Mouse (Mus musculus) embryonic facial prominence, embryonic 13.5 days (tissue): ENCODE results near the gene Loxl1. TPM values are rescaled to one million over a fixed set of nuclear protein-coding genes. Genes with fewer than 3 reads are reported as not detected.

Experiments used
- ATAC-seq: fragments of 200-750 bp; cut with Nextera tagmentation; 2 replicates; pipeline ENCODE4 v1.8.0; 2017; ENCODE audit warnings: low read depth; ENCODE audit not compliant: insufficient number of reproducible peaks, insufficient read depth, low FRiP score, low TSS enrichment
- H3K27ac ChIP-seq: fragments of 300-500 bp; sonication (generic); 2 replicates; pipeline ENCODE4 v1.5.1; 2015; ENCODE audit warnings: moderate library complexity, mild to moderate bottlenecking, inconsistent platforms
- H3K27me3 ChIP-seq: fragments of 300-500 bp; sonication (generic); 2 replicates; pipeline ENCODE4 v1.6.1; 2015; ENCODE audit warnings: mild to moderate bottlenecking, inconsistent platforms
- H3K36me3 ChIP-seq: fragments of 300-500 bp; sonication (generic); 2 replicates; pipeline ENCODE4 v1.6.1; 2015; ENCODE audit warnings: mild to moderate bottlenecking, inconsistent platforms
- H3K4me1 ChIP-seq: fragments of 300-500 bp; sonication (generic); 2 replicates; pipeline ENCODE4 v1.6.1; 2015; ENCODE audit warnings: inconsistent platforms
- H3K4me2 ChIP-seq: fragments of 300-500 bp; sonication (generic); 2 replicates; pipeline ENCODE4 v1.6.1; 2015; ENCODE audit warnings: moderate library complexity, mild to moderate bottlenecking, inconsistent platforms
- H3K4me3 ChIP-seq: fragments of 300-500 bp; sonication (generic); 2 replicates; pipeline ENCODE4 v1.5.1; 2015; ENCODE audit warnings: mild to moderate bottlenecking, inconsistent platforms
- H3K9ac ChIP-seq: fragments of 300-500 bp; sonication (generic); 2 replicates; pipeline ENCODE4 v1.6.1; 2015; ENCODE audit warnings: mild to moderate bottlenecking, inconsistent platforms
- H3K9me3 ChIP-seq: fragments of 300-500 bp; sonication (generic); 2 replicates; pipeline ENCODE4 v1.6.1; 2016; ENCODE audit warnings: inconsistent platforms
- WGBS: fragments of 180-500 bp; shearing (Covaris S2); methylation state at CpG from one replicate; pipeline ENCODE4 v1.1.7; 2015; ENCODE audit warnings: mixed read lengths; 5-methylcytosine and 5-hydroxymethylcytosine counted together
- polyA plus RNA-seq: library from polyadenylated mRNA; unstranded; fragments of >200 nt; fragmentation: Nextera tagmentation; extraction: Ambion mirVana; gene quantifications from 2 replicates; pipeline ENCODE4 v1.2.1, GENCODE M21; 2015

Loxl1 gene
- polyA plus RNA-seq, 1 experiment from 2014 or later = 30.9 TPM

DNA sequence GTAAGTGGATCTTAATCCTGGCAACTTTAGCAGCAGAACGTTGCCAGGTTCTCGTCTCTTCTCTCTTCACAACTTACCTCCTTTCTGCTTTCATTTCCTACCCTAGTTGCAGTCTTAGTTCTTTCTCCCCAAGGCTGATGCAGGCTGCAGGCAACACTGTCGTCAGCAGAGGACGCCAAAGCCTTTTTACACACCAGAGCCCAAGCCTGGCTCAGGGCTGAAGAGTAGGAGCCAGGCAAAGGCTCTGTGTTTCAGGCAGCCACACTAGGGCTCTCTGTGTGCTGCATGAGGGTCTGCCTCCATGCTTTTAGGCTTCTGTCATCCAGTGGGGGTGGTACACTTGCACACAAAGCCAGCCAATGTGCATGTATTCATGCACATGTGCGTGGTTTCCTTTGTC, 17.3 kb upstream of the Loxl1 start:
- H3K36me3 ChIP-seq = no peaks in the 10 kb centered on the region

DNA sequence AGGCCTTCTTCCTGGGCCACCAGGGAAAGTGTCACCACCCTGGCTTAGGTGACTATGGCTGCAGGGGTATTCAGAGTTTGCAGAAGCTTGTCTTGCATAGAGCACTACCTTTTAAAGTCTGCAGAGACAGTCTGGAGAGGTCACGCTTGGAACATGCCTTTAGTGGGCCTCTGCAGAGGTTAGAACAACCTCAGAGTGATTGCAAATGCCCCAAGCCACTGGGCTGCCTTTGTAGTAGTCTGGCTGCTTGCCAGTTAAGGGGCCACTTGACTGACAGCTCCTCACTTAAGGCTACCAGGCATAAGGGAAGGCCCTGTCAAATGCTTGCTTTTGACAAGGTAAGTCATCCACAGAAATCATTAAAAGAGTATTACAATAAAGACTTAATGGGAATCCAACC, 14.4 kb upstream of the Loxl1 start:
- Histone ChIP-seq H3K36me3 (no peaks in the 10 kb centered on the region), H3K4me2 (no peak overlapping the region), H3K27me3 (no peaks in the 10 kb centered on the region; the same call in 1 of the 2 replicates), H3K9me3 (no peaks in the 10 kb centered on the region), H3K4me1 (peaks cover 16% of the 10 kb centered on the region), H3K27ac (no peak overlapping the region), H3K9ac (no peak overlapping the region), H3K4me3 (no peak overlapping the region)
- no peak for ATAC-seq
- 43% methylated on average over 1 of the region's 1 CpGs for WGBS

More for the DNA sequence above, 17.3 kb upstream of the Loxl1 start:
- Histone ChIP-seq H3K4me2 (no peak overlapping the region), H3K9ac (no peak overlapping the region; the same call in 1 of the 2 replicates), H3K9me3 (no peaks in the 10 kb centered on the region), H3K4me3 (no peak overlapping the region), H3K27ac (no peak overlapping the region), H3K27me3 (no peaks in the 10 kb centered on the region; the same call in 1 of the 2 replicates), H3K4me1 (peaks cover 16% of the 10 kb centered on the region)
- ATAC-seq = no peak
- 24% methylated on average over 5 of the region's 5 CpGs for WGBS

DNA sequence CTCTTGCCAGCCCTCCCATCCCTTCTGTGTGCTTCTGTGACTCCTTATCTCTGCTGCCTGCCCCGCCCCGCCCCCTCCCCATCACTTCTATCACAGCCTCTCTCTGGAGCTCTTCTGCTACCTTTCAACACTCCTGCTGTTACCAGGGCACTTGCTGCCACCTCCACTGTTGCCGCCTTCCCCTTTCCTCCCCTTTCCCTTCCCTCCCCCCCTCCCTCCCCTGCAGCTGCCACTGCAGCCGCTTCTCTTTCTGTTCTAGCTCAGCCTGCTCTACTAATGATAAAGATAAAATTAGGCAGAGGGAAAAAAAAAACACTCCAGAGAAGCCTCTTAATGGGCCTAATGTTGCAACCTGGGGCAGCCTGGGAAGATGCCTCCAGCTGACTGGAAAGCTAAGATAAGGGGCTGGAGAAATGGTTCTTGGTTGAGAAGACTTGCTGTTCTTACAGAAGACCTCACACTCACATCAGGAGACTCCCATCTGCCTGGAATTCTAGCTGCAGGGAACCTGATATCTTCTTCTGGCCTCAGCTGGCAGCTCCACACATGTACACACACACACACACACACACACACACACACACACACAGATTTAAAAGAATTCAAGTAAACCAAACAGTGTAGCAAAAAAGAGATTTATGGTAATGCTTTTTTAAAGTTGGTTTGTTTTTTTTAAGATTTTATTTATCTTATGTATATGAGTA, 13.6 kb upstream of the Loxl1 start:
- ATAC-seq = no peak
- H3K9me3 ChIP-seq = no peaks in the 10 kb centered on the region
- peak overlapping the region; percentile 33; the same call in 1 of the 2 replicates for H3K27ac ChIP-seq
- H3K9ac ChIP-seq = no peak overlapping the region
- peaks cover 16% of the 10 kb centered on the region for H3K4me1 ChIP-seq
- H3K27me3 ChIP-seq = no peaks in the 10 kb centered on the region; the same call in 1 of the 2 replicates
- no peak overlapping the region for H3K4me3 ChIP-seq
- no peak overlapping the region for H3K4me2 ChIP-seq
- H3K36me3 ChIP-seq = no peaks in the 10 kb centered on the region
- WGBS = 18% methylated on average over 4 of the region's 4 CpGs

DNA sequence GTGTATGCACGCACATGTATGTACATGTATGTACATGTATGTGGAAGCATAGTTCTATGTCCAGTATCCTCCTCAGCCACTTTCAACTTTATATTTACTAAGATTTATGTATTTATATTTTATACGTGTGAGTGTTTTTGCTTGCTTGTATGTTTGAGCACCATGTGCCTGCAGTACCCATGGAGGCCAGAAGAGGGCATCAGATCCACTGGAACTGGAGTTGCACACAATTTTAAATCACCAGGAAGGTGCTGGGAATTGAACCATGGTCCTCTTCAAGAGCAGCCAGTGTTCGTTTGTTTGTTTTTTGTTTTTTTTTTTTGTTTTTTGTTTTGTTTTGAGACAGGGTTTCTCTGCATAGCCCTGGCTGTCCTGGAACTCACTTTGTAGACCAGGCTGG, 8.7 kb upstream of the Loxl1 start:
- Histone ChIP-seq H3K9ac (no peak overlapping the region), H3K27ac (no peak overlapping the region), H3K36me3 (no peaks in the 10 kb centered on the region), H3K27me3 (no peaks in the 10 kb centered on the region), H3K4me3 (no peak overlapping the region), H3K4me1 (peaks cover 19% of the 10 kb centered on the region), H3K4me2 (no peak overlapping the region), H3K9me3 (no peaks in the 10 kb centered on the region)
- 91% methylated on average over 3 of the region's 3 CpGs for WGBS
- no peak for ATAC-seq

DNA sequence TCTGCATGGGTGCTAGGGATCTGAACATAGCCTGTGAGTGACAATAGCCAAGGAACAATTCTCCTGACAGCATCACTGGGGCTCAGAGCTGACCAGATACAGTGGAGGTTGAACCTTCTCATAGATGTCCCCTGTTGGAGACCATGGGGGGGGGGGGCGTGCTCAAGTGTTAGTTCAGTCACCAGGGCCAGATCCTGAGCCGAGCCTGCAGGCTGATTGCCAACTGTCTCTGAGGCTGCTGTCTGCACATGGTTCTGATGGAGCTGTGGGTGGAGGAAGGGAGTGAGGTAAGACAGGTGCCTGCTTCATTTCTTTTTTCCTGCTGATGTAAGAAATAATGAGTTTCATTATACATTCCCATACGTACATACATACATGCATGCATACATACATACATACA, 5.3 kb upstream of the Loxl1 start:
- H3K4me2 ChIP-seq = no peak overlapping the region
- no peaks in the 10 kb centered on the region for H3K36me3 ChIP-seq
- no peak overlapping the region for H3K4me3 ChIP-seq
- no peak overlapping the region for H3K27ac ChIP-seq
- no peaks in the 10 kb centered on the region for H3K9me3 ChIP-seq
- no peaks in the 10 kb centered on the region for H3K27me3 ChIP-seq
- H3K9ac ChIP-seq = no peak overlapping the region
- peaks cover 45% of the 10 kb centered on the region for H3K4me1 ChIP-seq
- ATAC-seq = no peak
- WGBS = 71% methylated on average over 3 of the region's 3 CpGs

DNA sequence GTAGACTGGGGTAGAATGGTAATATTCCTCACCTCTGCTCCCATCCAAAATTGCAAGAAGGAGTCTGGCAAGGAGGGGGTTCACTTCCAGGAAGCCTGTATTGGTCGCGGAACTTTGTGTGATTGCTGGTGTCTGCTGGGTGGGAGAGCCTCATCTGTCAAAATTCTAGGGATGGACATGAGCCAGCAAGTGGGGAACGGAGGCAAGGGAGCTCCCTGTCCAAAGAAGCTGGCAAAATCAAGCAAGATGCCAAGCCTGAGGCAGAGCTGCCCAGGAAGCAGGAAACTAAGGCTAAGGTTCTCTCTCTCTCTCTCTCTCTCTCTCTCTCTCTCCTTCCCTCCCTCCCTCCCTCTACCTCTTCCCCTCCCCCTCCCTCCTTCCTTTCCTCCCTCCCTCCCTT, 4.4 kb upstream of the Loxl1 start:
- Histone ChIP-seq H3K9me3 (no peaks in the 10 kb centered on the region), H3K4me1 (peaks cover 54% of the 10 kb centered on the region), H3K27ac (no peak overlapping the region), H3K27me3 (peaks cover 5% of the 10 kb centered on the region; the same call in 1 of the 2 replicates), H3K4me3 (no peak overlapping the region), H3K36me3 (no peaks in the 10 kb centered on the region), H3K9ac (no peak overlapping the region), H3K4me2 (no peak overlapping the region)
- ATAC-seq = no peak
- WGBS = 48% methylated on average over 3 of the region's 3 CpGs

DNA sequence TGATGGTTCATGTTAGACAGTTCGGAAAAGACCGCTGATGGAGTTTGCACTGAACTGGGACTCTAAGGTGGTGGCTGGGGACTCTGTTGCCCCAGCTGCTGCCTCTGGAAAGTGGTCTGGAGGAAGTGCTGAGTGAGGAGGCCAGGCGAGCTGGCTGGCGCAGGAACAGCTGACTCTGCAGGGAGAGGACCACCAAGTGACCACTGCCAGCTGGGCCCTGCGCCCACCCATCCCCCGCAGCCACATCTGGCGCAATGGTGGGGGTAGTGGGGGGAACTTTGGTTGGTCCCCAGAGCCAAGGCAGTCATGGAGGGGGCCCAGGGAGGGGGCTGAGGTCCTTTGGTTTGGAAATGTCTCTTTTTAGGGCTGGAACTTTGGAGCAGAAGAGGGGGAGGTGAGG, 3.8 kb upstream of the Loxl1 start:
- WGBS = 62% methylated on average over 7 of the region's 7 CpGs
- peaks cover 11% of the 10 kb centered on the region for H3K27me3 ChIP-seq
- no peak overlapping the region for H3K4me3 ChIP-seq
- no peak overlapping the region for H3K4me2 ChIP-seq
- no peak for ATAC-seq
- peak overlapping the region; percentile 95; the same call in 1 of the 2 replicates for H3K27ac ChIP-seq
- H3K4me1 ChIP-seq = peaks cover 59% of the 10 kb centered on the region
- H3K36me3 ChIP-seq = no peaks in the 10 kb centered on the region
- no peaks in the 10 kb centered on the region for H3K9me3 ChIP-seq
- no peak overlapping the region for H3K9ac ChIP-seq

DNA sequence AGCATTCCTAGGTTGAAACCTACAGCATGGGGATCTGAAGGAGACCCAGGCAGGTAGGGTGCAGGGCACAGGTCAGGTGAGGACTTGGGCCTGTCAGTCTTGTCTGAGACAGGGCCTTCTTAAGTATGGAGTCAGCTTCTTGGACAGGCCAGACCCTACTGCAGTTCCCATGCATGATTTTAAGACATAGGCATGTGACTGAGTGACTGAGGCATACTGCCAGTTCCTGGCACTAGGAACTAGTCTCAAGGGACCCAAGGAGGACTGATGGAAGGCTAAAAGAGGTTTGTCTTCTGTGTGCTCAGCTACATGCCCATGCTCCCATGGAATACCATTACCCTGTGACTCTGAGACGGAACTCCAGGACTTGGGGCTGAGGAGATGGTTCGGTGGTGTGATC, 2.9 kb upstream of the Loxl1 start:
- Histone ChIP-seq H3K9me3 (no peaks in the 10 kb centered on the region), H3K9ac (no peak overlapping the region; the same call in 1 of the 2 replicates), H3K27ac (peak overlapping the region; percentile 95), H3K36me3 (no peaks in the 10 kb centered on the region), H3K4me3 (no peak overlapping the region), H3K4me1 (peaks cover 66% of the 10 kb centered on the region), H3K4me2 (no peak overlapping the region), H3K27me3 (peaks cover 19% of the 10 kb centered on the region)
- no peak for ATAC-seq
- WGBS = 82% methylated on average over 2 of the region's 2 CpGs

DNA sequence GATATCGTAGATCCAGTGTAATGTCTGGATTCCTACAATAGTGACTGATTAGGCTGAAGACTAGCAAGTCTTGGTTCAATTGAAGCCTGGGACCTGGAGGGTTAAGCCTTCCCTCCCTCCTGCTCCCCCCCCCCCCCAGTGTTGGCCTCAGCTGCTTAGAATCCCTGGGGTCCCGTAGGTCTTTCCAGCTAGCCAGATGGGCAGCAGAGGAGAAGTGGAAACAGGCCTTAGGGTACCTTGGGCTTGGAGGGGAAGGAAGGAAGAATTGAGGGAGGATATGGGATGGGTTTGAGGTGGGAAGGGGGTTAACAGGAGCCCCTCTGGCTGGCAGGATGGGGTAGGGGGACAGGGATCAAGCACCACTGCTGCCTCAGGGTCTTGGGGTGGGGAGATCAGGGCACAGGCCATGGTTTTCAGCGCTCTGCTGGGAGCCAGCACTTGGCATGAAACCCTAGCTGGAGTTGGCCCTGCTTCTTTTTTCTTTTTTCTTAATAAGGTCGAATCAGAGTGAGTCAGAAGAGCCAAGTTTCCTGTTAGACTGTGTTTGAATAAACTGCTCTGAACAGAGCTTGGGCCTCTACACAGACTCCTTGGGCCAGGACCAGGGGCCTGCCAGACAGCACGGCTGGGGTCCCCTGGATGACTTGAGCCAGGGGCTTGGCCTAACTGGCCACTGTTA, 1.8 kb upstream of the Loxl1 start:
- Histone ChIP-seq H3K4me3 (no peak overlapping the region), H3K9me3 (no peaks in the 10 kb centered on the region), H3K36me3 (no peaks in the 10 kb centered on the region), H3K4me1 (peaks cover 72% of the 10 kb centered on the region), H3K9ac (peak overlapping the region; percentile 51), H3K27me3 (peaks cover 19% of the 10 kb centered on the region), H3K4me2 (peak overlapping the region; percentile 27; the same call in 1 of the 2 replicates), H3K27ac (peak overlapping the region; percentile 95)
- WGBS = 25% methylated on average over 5 of the region's 5 CpGs
- peak; percentile 33 for ATAC-seq

DNA sequence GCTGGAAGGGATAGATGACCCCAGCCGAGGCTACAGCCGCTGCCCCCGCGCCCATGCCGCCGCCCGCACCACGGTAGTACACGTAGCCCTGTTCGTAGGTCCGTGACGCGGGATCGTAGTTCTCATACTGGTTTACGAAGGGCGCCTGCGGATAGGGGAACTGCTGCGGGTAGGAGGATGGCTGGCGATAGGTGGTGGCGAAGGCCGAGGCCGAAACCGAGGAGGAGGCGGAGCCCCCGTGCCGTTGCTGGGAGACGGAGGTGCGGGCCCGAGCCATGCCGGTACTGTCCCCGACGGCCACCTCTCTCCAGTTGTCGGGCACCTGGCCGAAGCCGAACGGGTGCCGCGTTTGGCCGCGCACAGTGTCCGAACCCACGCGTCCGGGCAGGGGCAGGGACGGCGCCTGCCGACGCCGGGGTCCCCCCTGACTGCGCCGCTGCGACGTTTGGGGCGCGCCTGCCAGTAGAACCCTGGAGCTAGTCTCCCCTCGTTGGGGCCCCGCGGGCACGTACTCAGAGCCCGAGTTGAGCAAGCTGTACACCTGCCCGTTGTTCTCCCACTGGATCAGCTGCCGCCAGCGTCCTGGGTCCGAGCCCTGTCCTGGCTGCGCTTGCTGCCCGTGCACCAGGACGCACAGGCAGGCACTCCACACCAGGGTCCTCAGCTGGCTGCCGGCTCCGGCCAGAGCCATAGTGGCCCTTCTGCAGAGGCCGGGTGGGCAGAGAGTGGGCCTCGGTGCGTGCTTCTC, 616 bp downstream of the Loxl1 start:
- Histone ChIP-seq H3K4me1 (peaks cover 89% of the 10 kb centered on the region), H3K27me3 (peaks cover 19% of the 10 kb centered on the region), H3K9ac (peak overlapping the region; percentile 81), H3K4me3 (peak overlapping the region; percentile 58), H3K4me2 (peak overlapping the region; percentile 89), H3K9me3 (no peaks in the 10 kb centered on the region), H3K36me3 (no peaks in the 10 kb centered on the region), H3K27ac (peak overlapping the region; percentile 91)
- under 1% methylated on average over 72 of the region's 72 CpGs for WGBS
- ATAC-seq = no peak

DNA sequence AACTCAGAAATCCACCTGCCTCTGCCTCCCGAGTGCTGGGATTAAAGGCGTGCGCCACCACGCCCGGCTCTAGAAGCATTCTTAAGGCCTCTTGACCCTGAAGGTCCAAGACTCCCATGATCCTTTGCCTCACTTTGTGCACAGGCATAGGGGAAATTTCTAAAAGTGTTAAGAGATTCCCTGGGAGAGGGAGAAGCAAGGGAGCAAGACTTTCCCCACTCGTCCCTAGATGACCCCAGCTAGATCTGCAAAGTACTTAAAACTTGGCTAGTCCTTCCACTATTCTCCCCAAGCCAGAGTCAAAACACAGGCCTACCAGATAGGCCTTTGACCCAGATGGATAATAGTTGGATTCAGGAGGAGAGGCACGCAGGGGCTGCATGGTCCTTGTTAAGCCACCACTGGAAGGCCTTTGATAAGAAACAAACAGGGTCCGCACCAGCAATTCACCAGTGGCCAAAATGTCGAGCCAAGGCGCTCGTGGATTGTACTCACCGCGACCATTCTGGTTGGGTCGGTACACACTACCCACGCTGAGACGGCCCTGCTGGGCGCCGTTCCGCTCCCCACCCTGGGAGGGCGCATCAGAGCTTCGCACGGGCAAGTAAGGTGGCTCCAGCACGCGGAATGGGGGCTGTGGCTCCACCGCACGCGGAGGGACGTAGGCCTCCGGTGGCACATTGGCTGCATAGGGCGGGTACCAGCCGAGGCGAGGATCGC, 1.6 kb downstream of the Loxl1 start:
- ATAC-seq = no peak
- peak overlapping the region; percentile 58 for H3K4me3 ChIP-seq
- H3K27me3 ChIP-seq = peaks cover 19% of the 10 kb centered on the region
- H3K27ac ChIP-seq = no peak overlapping the region
- peaks cover 89% of the 10 kb centered on the region for H3K4me1 ChIP-seq
- H3K4me2 ChIP-seq = peak overlapping the region; percentile 89
- no peaks in the 10 kb centered on the region for H3K9me3 ChIP-seq
- peak overlapping the region; percentile 81 for H3K9ac ChIP-seq
- no peaks in the 10 kb centered on the region for H3K36me3 ChIP-seq
- 51% methylated on average over 33 of the region's 33 CpGs for WGBS
